Mouse (Mus musculus) lung, postnatal 36 days (tissue): ENCODE data around the gene Tnfrsf9.

ENCODE experiments used
- DNase-seq: peaks from one replicate; pipeline ENCODE4 v3.0.0; 2022; ENCODE audit warnings: mixed read lengths

Gene Tnfrsf9

GRCm38 (mm10) chr4:150896896-150897624 lies 17.3 kb upstream of the Tnfrsf9 start:
- DNase-seq: no peak

GRCm38 (mm10) chr4:150898716-150899365 lies 15.5 kb upstream of the Tnfrsf9 start:
- DNase-seq: peak; percentile 83

DNA sequence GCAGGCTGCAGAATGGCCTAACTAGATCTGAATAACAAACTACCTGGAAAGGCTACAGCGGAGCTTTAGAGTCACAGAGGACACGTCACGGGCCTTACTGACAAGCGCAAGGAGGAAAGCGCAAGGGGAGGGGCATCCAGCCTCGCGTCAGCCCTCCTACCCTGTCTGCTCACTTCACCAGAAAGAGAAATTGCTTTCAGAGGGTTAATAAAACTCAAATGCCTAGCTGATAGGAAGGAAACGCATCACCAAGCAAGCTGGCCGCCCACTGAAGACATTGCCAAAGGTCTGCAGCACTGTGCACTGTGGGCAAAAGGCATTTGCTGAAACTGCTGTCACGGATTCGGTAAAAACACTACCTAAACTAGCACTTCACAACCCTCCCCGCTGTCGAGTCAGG lies 13.9 kb upstream of the Tnfrsf9 start:
- no peak for DNase-seq

DNA sequence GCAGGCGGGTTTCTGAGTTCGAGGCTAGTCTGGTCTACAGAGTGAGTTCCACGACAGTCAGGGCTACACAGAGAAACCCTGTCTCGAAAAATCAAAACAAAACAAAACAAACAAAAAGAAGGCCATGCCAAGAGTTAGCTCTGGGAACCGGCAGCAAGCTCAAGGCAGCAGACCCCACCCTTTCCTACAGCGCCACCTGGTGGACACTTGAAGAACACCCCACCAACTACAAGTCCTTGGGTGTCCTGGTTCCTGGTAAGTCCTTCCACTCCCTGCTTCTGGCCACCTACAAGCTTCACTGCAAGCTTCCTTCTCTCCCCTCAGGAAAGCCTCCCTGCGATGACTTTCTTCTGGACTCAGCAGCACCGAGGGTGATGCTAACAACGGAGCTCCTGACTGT lies 12.7 kb upstream of the Tnfrsf9 start:
- DNase-seq: peak; percentile 80

- no peak for DNase-seq
These were observed 12.3 kb upstream of the Tnfrsf9 start for GRCm38 (mm10) chr4:150902062-150902461.

GRCm38 (mm10) chr4:150903091-150903742 lies 11.1 kb upstream of the Tnfrsf9 start:
- no peak for DNase-seq

GRCm38 (mm10) chr4:150907099-150907498 lies 7.3 kb upstream of the Tnfrsf9 start:
- DNase-seq: no peak

DNA sequence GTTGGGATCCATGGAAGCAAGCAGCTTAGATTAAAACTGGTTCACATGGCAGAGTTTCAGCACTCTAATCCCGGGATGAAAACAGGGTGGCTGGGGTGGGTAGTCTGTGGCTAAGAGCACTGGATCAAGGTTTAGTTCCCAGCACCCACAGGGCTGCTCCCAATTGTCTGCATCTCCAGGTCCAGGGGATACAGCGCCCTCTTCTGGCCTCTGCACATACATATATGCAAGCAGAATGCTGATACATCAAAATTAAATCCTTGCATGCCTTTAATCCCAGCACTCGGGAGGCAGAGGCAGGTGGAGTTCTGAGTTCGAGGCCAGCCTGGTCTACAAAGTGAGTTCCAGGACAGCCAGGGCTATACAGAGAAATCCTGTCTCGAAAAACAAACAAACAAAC lies 5.8 kb upstream of the Tnfrsf9 start:
- DNase-seq: peak; percentile 32

DNA sequence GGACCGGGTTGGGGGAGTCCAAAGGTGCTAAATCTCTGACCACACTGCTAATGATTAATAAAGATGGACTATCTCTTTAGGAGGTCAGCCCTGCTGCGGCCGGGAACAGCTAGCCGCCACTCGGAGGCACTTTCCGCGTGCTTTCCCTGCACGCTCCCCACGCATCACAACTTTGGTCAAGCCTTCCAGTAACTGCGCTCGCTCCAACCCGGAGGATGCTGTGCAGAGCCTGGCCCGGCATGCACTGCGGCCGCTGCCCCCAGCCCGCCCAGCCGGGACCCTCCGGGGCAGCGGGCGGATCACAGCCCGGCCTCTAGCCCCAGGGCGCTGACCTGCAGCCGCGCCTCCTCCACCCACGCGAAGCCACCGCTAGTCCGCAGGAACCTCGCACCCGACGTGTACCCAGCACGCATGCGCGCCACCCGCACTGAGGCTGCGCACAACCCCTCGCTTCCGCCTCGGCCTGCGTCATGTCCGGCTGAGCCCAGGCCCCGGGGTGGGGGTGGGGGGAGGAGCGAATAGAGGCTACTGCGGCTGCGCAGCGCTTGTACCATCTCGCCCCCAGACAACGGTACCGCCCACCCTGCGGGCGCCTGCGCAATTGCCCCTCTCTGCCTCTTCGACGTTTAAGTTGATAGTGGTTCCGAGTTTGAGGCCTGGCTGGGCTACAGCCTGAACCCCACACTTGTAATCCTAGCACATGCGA lies 4.8 kb upstream of the Tnfrsf9 start:
- DNase-seq: peak; percentile 98

DNA sequence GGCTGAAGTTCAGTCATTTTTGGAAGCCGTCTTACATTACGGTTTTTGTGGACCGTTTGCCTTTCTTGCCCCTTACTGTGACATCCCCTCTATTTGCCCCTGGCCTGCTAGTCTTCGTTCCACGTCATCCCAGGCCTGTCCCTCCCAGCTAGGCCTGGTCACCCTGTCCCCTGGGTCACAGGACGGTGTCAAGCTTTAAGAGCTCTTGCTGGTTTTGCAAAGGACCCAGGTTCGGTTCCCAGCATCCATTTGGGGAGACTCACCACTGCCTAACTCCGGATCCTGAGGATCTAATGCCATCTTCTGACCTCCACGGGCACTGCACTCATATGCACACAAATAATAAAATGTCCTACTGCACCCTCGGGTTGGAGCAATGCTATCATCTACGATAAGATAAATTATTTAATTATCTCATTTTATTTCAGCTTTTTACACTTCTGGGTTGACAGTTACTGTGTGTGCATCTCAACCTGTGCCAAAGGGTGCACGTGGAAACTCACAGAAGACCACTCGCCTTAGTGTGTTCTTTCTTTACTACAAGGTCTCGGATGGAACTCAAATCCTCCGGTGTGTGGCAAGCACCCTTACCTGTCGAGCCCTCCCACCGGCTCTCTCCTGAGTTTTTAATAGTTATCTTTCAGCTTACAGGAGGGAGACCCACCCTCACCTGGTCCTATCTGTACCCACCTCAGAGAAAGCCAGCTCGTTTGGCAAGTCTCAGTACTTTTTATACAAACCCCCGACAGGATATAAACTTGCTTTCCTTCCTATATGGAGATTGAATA lies 4.0 kb upstream of the Tnfrsf9 start:
- no peak for DNase-seq

DNA sequence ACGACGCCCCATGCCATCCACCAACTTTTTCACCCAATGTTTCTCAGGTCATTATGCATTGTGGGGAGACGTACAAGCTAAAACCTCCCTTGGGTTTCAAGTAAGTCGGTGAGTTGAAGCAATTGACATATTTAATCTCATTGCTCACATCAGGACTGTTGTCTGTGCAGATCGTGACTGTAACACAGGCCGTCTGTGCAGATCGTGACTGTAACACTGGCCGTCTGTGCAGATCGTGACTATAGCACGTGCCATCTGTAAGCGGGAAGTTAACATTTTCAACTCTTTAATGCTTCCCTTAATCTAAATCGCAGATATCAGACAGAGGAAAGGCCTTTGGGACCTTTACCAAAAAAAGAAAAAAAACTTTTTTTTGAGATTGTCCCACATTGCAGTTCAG lies 619 bp upstream of the Tnfrsf9 start:
- no peak for DNase-seq

DNA sequence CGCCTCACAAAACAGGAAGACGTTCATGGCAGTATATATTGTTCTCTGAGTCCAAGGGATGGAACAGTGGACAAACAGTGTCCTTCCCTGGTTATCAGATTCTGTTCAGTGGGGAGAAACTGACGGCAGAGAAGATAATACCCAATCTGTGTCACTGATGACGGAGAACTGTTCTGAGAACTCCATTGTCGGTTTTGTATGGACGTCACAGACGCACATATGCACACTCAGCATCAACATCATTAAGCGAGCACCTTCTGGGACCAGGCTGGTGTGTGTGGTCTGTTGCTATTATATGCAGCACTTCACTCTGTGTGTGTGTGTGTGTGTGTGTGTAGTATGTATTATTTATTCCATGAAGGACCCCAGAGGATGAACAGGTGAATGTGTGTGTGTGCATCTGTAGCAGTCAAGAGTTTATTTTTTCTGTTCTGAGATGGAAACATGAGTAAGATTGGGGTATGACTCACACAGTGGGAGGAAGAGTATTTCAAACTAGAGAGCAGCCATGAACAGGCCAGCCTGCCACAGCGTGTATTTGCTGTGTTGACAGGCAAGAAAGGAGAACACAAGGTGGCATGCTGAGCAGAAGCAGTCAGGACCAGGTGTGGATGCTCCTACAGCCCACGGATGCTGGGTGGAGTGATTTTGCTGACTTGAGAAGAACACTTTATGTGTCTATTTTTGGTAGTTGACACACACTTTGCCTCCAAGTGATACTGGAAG lies 982 bp downstream of the Tnfrsf9 start:
- DNase-seq: no peak

DNA sequence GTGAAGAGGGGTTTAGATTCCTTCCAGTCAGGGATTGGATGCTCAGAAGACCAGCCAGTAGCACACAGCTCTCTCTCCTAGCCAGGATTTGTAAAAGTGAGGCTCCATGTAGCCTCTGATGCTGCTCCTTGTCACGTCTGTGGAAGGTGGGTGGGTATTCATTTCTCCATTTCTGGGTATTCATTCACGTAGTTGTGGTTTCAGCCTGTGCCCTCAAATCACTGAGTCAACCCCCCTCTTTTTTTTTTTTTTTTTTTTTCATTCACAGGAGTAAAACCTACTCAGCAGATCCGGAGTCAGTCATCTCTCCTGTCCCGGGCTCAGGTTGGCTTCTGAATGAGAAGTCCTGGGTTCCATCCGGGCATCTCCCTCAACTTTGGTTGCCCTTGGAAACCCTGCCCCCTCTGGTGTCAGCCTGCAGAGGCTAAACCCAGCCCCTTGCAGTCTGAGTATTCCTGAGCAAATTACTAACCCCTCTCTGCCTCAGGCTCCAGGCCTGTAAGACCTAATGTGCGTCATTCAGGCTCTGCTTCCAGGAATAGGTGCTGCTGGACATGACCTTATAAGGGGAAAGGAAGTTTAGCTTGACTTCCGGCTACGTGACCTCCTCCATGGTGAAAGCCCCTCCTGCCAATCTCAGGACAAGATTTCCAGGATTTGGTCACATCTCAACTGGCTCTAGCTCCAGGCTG lies 3.1 kb downstream of the Tnfrsf9 start:
- DNase-seq: no peak

DNA sequence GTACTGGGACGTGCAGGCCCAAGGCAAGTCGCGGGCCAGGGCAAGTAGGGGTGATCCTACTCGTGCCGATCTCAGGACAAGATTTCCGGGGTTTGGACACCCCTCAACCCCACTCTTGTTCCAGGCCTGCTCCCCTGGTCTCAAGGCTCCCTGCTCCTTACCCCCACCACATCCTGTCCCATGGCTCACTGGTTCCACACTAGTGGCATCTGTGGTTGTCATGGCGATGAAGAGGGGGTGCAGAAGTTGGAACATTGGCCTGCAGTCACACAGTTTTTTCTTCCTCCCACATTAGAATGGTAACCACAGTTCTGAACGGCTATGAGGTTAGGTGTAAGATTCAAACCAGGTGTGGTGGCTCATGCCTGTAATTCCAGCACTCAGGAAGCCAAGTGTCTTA lies 6.8 kb downstream of the Tnfrsf9 start:
- DNase-seq: no peak

DNA sequence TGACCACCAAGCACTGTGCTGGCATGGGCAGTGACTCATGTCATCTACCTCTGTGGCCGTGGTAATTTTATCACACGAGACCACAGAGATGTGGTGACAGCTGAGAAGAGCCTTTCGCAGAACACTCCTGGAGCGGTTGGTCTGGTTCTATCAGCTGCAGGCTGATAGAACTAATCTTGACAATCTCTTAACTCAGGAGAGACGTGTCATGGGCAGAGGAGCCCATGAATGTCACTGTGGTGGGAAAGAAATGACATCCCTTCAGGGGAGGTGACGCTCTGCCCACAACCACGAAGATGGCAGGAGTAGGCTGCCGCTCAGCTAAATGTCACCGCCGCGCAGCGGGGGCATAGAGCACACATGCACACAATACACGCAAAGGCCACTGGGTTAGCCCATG lies 9.9 kb downstream of the Tnfrsf9 start:
- no peak for DNase-seq

- DNase-seq: no peak
These were observed 10.6 kb downstream of the Tnfrsf9 start for GRCm38 (mm10) chr4:150924936-150925335.

DNA sequence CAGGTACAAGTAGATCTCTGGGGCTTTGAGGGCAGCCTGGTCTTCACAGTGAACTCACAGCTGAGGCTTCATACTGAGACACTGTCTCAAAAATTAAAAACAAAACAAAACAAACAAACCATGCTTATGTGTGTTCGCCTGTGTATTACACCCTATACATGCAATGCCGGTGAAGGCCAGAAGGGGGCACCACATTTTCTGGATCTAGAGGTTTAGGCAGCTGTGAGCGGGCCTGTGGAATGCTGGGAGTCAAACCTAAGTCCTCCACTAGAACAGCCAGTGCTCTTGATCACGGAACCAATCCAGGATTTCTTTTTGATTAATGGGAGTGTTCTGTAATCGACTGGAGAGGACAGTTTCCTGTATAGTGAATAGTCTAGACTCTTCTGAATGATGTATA lies 11.6 kb downstream of the Tnfrsf9 start:
- DNase-seq: no peak

DNA sequence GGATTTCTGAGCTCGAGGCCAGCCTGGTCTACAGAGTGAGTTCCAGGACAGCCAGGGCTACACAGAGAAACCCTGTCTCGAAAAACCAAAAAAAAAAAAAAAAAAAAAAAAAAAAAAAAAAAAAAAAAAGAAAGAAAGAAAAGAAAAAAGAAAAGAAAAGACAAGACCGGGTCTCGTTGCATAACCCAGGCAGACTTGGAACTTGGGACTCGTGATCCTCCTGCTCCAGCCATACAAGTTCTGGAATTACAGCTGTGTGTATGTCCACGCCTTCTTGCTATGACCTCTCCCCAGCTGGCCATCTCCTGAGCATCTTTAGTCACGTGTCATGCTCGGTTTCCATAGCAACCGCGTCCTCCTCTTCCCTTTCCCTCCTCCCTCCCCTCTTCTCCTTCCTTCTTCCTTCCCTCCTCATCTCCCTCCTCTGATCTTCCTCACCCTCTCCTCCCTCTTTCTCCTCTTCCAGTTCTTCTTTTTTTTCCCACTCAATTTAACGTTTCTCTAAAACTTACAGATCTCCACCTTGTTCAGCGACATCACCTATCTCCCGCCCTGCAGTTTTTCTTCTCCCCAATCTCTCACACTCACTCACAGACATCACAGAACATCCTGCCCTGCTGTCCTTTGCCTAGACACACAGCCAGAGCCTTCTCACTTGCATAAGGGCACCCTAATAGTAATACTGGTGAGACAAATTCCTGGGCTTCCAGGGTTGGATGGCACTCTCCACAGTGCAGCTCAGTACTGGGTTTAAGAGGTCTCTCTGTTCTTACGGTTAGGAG lies 12.8 kb downstream of the Tnfrsf9 start:
- no peak for DNase-seq

- DNase-seq: no peak
These were observed 13.4 kb downstream of the Tnfrsf9 start for GRCm38 (mm10) chr4:150927789-150928188.

DNA sequence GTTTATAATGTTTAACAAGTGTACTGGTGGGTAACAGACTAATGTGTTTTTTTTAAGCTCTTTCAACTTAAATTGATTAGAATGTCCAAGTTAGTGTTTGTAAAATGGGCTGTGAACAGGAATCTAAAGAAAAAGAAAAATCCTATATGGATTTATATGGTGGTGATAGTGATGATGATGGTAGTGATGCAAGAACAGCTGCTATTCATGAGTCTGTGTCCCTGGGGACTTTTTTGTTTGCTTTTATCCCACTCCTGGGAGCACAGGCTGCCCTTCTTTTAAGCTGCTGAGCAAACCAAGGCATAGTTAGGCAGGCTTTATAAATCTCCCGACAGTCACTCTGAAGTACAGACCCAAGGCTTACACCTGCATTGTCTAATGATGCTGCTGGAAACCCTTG lies 19.1 kb downstream of the Tnfrsf9 start:
- DNase-seq: no peak
